Mouse (Mus musculus) T-cell, adult 66 days (primary cell): Measurements from ENCODE around the gene Ankrd10. TPM values are rescaled to one million over a fixed set of nuclear protein-coding genes. Genes with fewer than 3 reads are reported as not detected.

ENCODE experiments used
- total RNA-seq, 2 experiments: library from RNA; stranded (reverse); gene quantifications; 3 replicates in 1 of 2; 4 replicates in 1 of 2; pipeline ENCODE4 v1.2.4; 2023

Gene Ankrd10
- total RNA-seq, result 100 to 1,000 TPM; 113 to 117 TPM

GRCm38 (mm10) chr8:11635611-11636081 is at the start of gene Ankrd10:
Gene Ankrd10 (minus strand): TSS chr8:11635757.

Other genes with a start within 250 kb of the Ankrd10 start
- 1 to 10 TPM; 6.6 to 7.4 TPM for gene Rab20, start 157.0 kb downstream of the Ankrd10 start, total RNA-seq
- gene Naxd, start 138.3 kb downstream of the Ankrd10 start, total RNA-seq, result 10 to 100 TPM; 39.7 to 41.7 TPM
- gene Cars2, start 85.0 kb downstream of the Ankrd10 start, total RNA-seq, result 10 to 100 TPM; 35.4 to 36.4 TPM
- gene Ing1, start 80.2 kb downstream of the Ankrd10 start, total RNA-seq, result 10 to 100 TPM; 62.8 to 69.1 TPM
- not detected for gene 1700016D06Rik, start 65.3 kb upstream of the Ankrd10 start, total RNA-seq
- 10 to 100 TPM; 55.0 to 69.6 TPM for gene Arhgef7, start 92.0 kb upstream of the Ankrd10 start, total RNA-seq
- under 1 TPM in 1 of 2 experiments, not detected in 1; 0.87 TPM for gene Tex29, start 204.7 kb upstream of the Ankrd10 start, total RNA-seq